Mouse (Mus musculus) stomach, postnatal 0 days (tissue): ENCODE measurements around the gene Tomm6.

Source experiments
- CTCF ChIP-seq: IDR thresholded peaks from 2 replicates; pipeline ENCODE4 v1.5.1; 2016; ENCODE audit warnings: antibody characterized with exemption, low read depth, mild to moderate bottlenecking, moderate library complexity
- EP300 ChIP-seq: optimal IDR thresholded peaks from 2 replicates; pipeline ENCODE3; 2016; ENCODE audit warnings: antibody characterized with exemption

- 0 out of 2 replicates have a peak, but pooled peaks have one; percentile 19 for TF ChIP-seq CTCF
- no peak for TF ChIP-seq EP300
Observed at GRCm38 (mm10) chr17:47694442-47694502, 6.1 kb upstream of the Tomm6 start, which contains the start of gene Gm21981.
